Mouse (Mus musculus): ENCODE data around the gene Zbtb44. TPM values are rescaled to one million over a fixed set of nuclear protein-coding genes. Genes with fewer than 3 reads are reported as not detected.

The Zbtb44 gene
- polyA plus RNA-seq, 1 experiment, result 98.2 TPM

GRCm38 (mm10) chr9:31072256-31072655 lies 41.8 kb downstream of the Zbtb44 start:
- Histone ChIP-seq H3K27ac (ENCODE audit: insufficient read depth, low read length) (no peak overlapping the region), H3K4me3 (ENCODE audit: low read depth, low read length) (no peak overlapping the region), H3K9ac (ENCODE audit: low read depth, poor library complexity, severe bottlenecking) (no peak overlapping the region), H3K9me3 (replicated peaks; ENCODE audit: control insufficient read depth, insufficient read depth, low read length, poor library complexity, severe bottlenecking) (no peaks in the 10 kb centered on the region), H3K36me3 (ENCODE audit: control insufficient read depth, insufficient read depth, low read length, poor library complexity, severe bottlenecking) (peaks cover 17% of the 10 kb centered on the region), H3K4me1 (ENCODE audit: control insufficient read depth, insufficient read depth, low read length) (no peaks in the 10 kb centered on the region), H3K27me3 (ENCODE audit: control insufficient read depth, insufficient read depth, low read length, poor library complexity, severe bottlenecking) (no peaks in the 10 kb centered on the region)
- no peak for TF ChIP-seq EP300 (IDR thresholded peaks at IDR 0.05; ENCODE audit: insufficient read depth, low read depth, low read length)
- no peak for TF ChIP-seq POLR2A (IDR thresholded peaks at IDR 0.05; ENCODE audit: insufficient read depth, low read length)
- TF ChIP-seq CTCF (IDR thresholded peaks at IDR 0.05; ENCODE audit: low read depth, low read length), result no peak

DNA sequence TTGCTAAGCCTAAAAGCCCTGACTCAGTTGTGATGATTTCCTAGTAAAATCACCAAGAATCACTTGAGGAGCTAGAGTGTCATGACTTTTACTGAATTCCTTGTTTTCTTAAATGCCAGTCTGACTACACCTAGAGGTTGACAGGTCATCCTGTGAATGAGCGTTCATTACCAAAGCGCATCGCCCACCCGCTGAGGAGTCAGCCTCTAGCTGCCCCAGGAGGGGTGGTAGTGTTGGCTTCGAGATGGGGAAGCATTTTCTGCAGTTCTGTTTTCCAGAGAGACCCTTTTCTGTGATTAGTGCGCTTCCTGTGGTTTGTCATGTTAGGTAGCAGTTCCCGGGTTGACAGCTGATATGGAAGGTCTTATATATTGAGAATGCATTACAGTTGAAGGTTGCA lies 43.4 kb downstream of the Zbtb44 start:
- no peak for TF ChIP-seq POLR2A (IDR thresholded peaks at IDR 0.05; ENCODE audit: insufficient read depth, low read length)
- no peak for TF ChIP-seq EP300 (IDR thresholded peaks at IDR 0.05; ENCODE audit: insufficient read depth, low read depth, low read length)
- no peak for TF ChIP-seq CTCF (IDR thresholded peaks at IDR 0.05; ENCODE audit: low read depth, low read length)
- no peaks in the 10 kb centered on the region for H3K4me1 ChIP-seq (ENCODE audit: control insufficient read depth, insufficient read depth, low read length)
- no peak overlapping the region for H3K9ac ChIP-seq (ENCODE audit: low read depth, poor library complexity, severe bottlenecking)
- H3K36me3 ChIP-seq (ENCODE audit: control insufficient read depth, insufficient read depth, low read length, poor library complexity, severe bottlenecking), result peaks cover 12% of the 10 kb centered on the region
- H3K27me3 ChIP-seq (ENCODE audit: control insufficient read depth, insufficient read depth, low read length, poor library complexity, severe bottlenecking), result no peaks in the 10 kb centered on the region
- H3K9me3 ChIP-seq (replicated peaks; ENCODE audit: control insufficient read depth, insufficient read depth, low read length, poor library complexity, severe bottlenecking), result no peaks in the 10 kb centered on the region
- H3K4me3 ChIP-seq (ENCODE audit: low read depth, low read length), result no peak overlapping the region
- no peak overlapping the region for H3K27ac ChIP-seq (ENCODE audit: insufficient read depth, low read length)

- H3K27ac ChIP-seq (ENCODE audit: insufficient read depth, low read length), result no peak overlapping the region
- no peaks in the 10 kb centered on the region for H3K4me1 ChIP-seq (ENCODE audit: control insufficient read depth, insufficient read depth, low read length)
- H3K9me3 ChIP-seq (replicated peaks; ENCODE audit: control insufficient read depth, insufficient read depth, low read length, poor library complexity, severe bottlenecking), result no peaks in the 10 kb centered on the region
- H3K4me3 ChIP-seq (ENCODE audit: low read depth, low read length), result no peak overlapping the region
- no peak for TF ChIP-seq EP300 (IDR thresholded peaks at IDR 0.05; ENCODE audit: insufficient read depth, low read depth, low read length)
- no peak for TF ChIP-seq POLR2A (IDR thresholded peaks at IDR 0.05; ENCODE audit: insufficient read depth, low read length)
- TF ChIP-seq CTCF (IDR thresholded peaks at IDR 0.05; ENCODE audit: low read depth, low read length), result no peak
- H3K36me3 ChIP-seq (ENCODE audit: control insufficient read depth, insufficient read depth, low read length, poor library complexity, severe bottlenecking), result peaks cover 4% of the 10 kb centered on the region
- no peak overlapping the region for H3K9ac ChIP-seq (ENCODE audit: low read depth, poor library complexity, severe bottlenecking)
- no peaks in the 10 kb centered on the region for H3K27me3 ChIP-seq (ENCODE audit: control insufficient read depth, insufficient read depth, low read length, poor library complexity, severe bottlenecking)
These were observed 44.4 kb downstream of the Zbtb44 start for GRCm38 (mm10) chr9:31074836-31075235.

GRCm38 (mm10) chr9:31080726-31081125 lies 50.3 kb downstream of the Zbtb44 start:
- TF ChIP-seq POLR2A (IDR thresholded peaks at IDR 0.05; ENCODE audit: insufficient read depth, low read length) (no peak), CTCF (IDR thresholded peaks at IDR 0.05; ENCODE audit: low read depth, low read length) (no peak), EP300 (IDR thresholded peaks at IDR 0.05; ENCODE audit: insufficient read depth, low read depth, low read length) (no peak)
- Histone ChIP-seq H3K4me1 (ENCODE audit: control insufficient read depth, insufficient read depth, low read length) (no peaks in the 10 kb centered on the region), H3K9me3 (replicated peaks; ENCODE audit: control insufficient read depth, insufficient read depth, low read length, poor library complexity, severe bottlenecking) (no peaks in the 10 kb centered on the region), H3K4me3 (ENCODE audit: low read depth, low read length) (no peak overlapping the region), H3K27me3 (ENCODE audit: control insufficient read depth, insufficient read depth, low read length, poor library complexity, severe bottlenecking) (no peaks in the 10 kb centered on the region), H3K9ac (ENCODE audit: low read depth, poor library complexity, severe bottlenecking) (no peak overlapping the region), H3K36me3 (ENCODE audit: control insufficient read depth, insufficient read depth, low read length, poor library complexity, severe bottlenecking) (no peaks in the 10 kb centered on the region), H3K27ac (ENCODE audit: insufficient read depth, low read length) (no peak overlapping the region)

GRCm38 (mm10) chr9:31082054-31082666 lies 51.7 kb downstream of the Zbtb44 start:
- Histone ChIP-seq H3K4me3 (ENCODE audit: low read depth, low read length) (peak overlapping the region; percentile 64), H3K27me3 (ENCODE audit: control insufficient read depth, insufficient read depth, low read length, poor library complexity, severe bottlenecking) (no peaks in the 10 kb centered on the region), H3K27ac (ENCODE audit: insufficient read depth, low read length) (no peak overlapping the region), H3K4me1 (ENCODE audit: control insufficient read depth, insufficient read depth, low read length) (no peaks in the 10 kb centered on the region), H3K9me3 (replicated peaks; ENCODE audit: control insufficient read depth, insufficient read depth, low read length, poor library complexity, severe bottlenecking) (no peaks in the 10 kb centered on the region), H3K36me3 (ENCODE audit: control insufficient read depth, insufficient read depth, low read length, poor library complexity, severe bottlenecking) (no peaks in the 10 kb centered on the region), H3K9ac (ENCODE audit: low read depth, poor library complexity, severe bottlenecking) (no peak overlapping the region)
- TF ChIP-seq EP300 (IDR thresholded peaks at IDR 0.05; ENCODE audit: insufficient read depth, low read depth, low read length), result no peak
- TF ChIP-seq POLR2A (IDR thresholded peaks at IDR 0.05; ENCODE audit: insufficient read depth, low read length), result no peak
- peak; percentile 82 for TF ChIP-seq CTCF (IDR thresholded peaks at IDR 0.05; ENCODE audit: low read depth, low read length)

DNA sequence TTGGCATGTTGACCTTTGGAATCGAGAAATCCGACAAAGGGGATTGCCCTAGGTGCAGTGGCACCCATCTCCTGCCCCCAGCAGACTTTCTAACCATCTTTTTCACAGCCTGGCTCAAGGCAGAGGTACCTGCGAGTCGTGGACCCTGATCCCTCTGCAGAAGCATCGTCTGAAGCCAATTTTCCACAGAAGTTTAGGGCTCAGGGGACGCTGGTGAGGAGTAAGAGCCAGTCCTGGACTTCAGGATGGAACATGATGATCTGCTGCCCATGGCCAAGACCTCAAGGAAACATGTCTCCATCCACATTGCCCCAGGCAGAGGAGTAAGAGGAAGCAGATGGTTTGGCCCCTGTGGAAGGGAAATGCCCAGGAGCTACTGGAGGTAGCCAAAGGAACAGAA lies 52.3 kb downstream of the Zbtb44 start:
- Histone ChIP-seq H3K36me3 (ENCODE audit: control insufficient read depth, insufficient read depth, low read length, poor library complexity, severe bottlenecking) (no peaks in the 10 kb centered on the region), H3K27me3 (ENCODE audit: control insufficient read depth, insufficient read depth, low read length, poor library complexity, severe bottlenecking) (no peaks in the 10 kb centered on the region), H3K9ac (ENCODE audit: low read depth, poor library complexity, severe bottlenecking) (no peak overlapping the region), H3K4me3 (ENCODE audit: low read depth, low read length) (no peak overlapping the region), H3K9me3 (replicated peaks; ENCODE audit: control insufficient read depth, insufficient read depth, low read length, poor library complexity, severe bottlenecking) (no peaks in the 10 kb centered on the region), H3K27ac (ENCODE audit: insufficient read depth, low read length) (no peak overlapping the region), H3K4me1 (ENCODE audit: control insufficient read depth, insufficient read depth, low read length) (no peaks in the 10 kb centered on the region)
- TF ChIP-seq EP300 (IDR thresholded peaks at IDR 0.05; ENCODE audit: insufficient read depth, low read depth, low read length) (no peak), CTCF (IDR thresholded peaks at IDR 0.05; ENCODE audit: low read depth, low read length) (no peak), POLR2A (IDR thresholded peaks at IDR 0.05; ENCODE audit: insufficient read depth, low read length) (no peak)

Data from ES-Bruce4 (cell line).